Mouse (Mus musculus) hindbrain, postnatal 0 days (tissue): ENCODE results near the gene Nr5a1. TPM values are rescaled to one million over a fixed set of nuclear protein-coding genes. Genes with fewer than 3 reads are reported as not detected.

Experiments used
- ATAC-seq: fragments of 200-750 bp; cut with Nextera tagmentation; 2 replicates; pipeline ENCODE4 v1.8.0; 2017; ENCODE audit warnings: mild to moderate bottlenecking, moderate TSS enrichment, moderate library complexity
- DNase-seq: peaks from one replicate; pipeline ENCODE4 v3.0.0-alpha.2; 2015; ENCODE audit warnings: low spot score
- H3K27ac ChIP-seq: fragments of 300-500 bp; sonication (generic); 2 replicates; pipeline ENCODE4 v1.5.1; 2014; ENCODE audit warnings: mild to moderate bottlenecking
- H3K27me3 ChIP-seq: fragments of 300-500 bp; sonication (generic); 2 replicates; pipeline ENCODE4 v1.6.1; 2014; ENCODE audit warnings: low read length, mixed read lengths; ENCODE audit not compliant: insufficient read depth
- H3K36me3 ChIP-seq: fragments of 300-500 bp; sonication (generic); 2 replicates; pipeline ENCODE4 v1.6.1; 2014; ENCODE audit warnings: low read length, mixed read lengths; ENCODE audit not compliant: insufficient read depth
- H3K4me1 ChIP-seq: fragments of 300-500 bp; sonication (generic); 2 replicates; pipeline ENCODE4 v1.6.1; 2014; ENCODE audit warnings: antibody characterized with exemption, low read length, mixed read lengths; ENCODE audit not compliant: insufficient read depth
- H3K4me2 ChIP-seq: fragments of 300-500 bp; sonication (generic); 2 replicates; pipeline ENCODE4 v1.6.1; 2014; ENCODE audit warnings: low read depth, mild to moderate bottlenecking, low read length, moderate library complexity, mixed read lengths
- H3K4me3 ChIP-seq: fragments of 300-500 bp; sonication (generic); 2 replicates; pipeline ENCODE4 v1.5.1; 2014; ENCODE audit warnings: low read length
- H3K9ac ChIP-seq: fragments of 300-500 bp; sonication (generic); replicated peaks from 2 replicates; pipeline ENCODE4 v1.6.1; 2014; ENCODE audit warnings: mild to moderate bottlenecking, low read length, moderate library complexity, mixed read lengths
- H3K9me3 ChIP-seq: fragments of 300-500 bp; sonication (generic); 2 replicates; pipeline ENCODE4 v1.6.1; 2016; ENCODE audit warnings: low read length, mixed read lengths
- CTCF ChIP-seq: IDR thresholded peaks from 2 replicates; pipeline ENCODE4 v1.5.1; 2016; ENCODE audit warnings: antibody characterized with exemption, control low read depth, low read depth
- WGBS: fragments of 180-500 bp; shearing (Covaris S2); extraction: QIAGEN DNeasy Blood & Tissue Kit; methylation state at CpG from one replicate; pipeline ENCODE4 v1.1.7; 2014; 5-methylcytosine and 5-hydroxymethylcytosine counted together
- polyA plus RNA-seq: library from polyadenylated mRNA; unstranded; fragments of >200 nt; fragmentation: Nextera tagmentation; extraction: Ambion mirVana; gene quantifications from 2 replicates; pipeline ENCODE4 v1.2.1, GENCODE M21; 2015
- total RNA-seq: library from RNA; depleted of rRNA; stranded (reverse); fragments of >200 nt; gene quantifications from 2 replicates; pipeline ENCODE4 v1.2.3, GENCODE M21; 2014

Nr5a1 gene
- total and polyA plus RNA-seq, 2 experiments from 2014 or later = 0.05 TPM

DNA sequence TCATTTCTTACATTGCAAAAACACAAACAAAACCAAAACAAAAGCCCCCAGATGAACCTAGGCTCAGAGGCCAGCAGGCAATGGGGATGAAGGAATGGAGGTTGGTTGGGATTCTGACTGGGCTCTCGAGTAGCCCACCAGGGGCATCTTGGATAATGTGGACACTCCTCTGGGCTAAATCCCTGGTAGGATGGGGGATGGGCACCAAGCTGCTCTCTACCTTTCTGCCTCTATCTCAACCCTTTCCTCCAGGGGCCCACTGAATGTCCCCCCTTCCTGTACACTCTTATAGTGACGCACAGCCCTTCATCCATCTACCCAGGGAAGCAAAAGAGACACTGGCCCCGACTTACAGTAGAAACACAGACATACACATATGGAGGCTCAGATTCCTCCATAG is 746 bp downstream of the Nr5a1 start:
- TF ChIP-seq CTCF = no peak
- WGBS = 78% methylated on average over 3 of the region's 3 CpGs
- Histone ChIP-seq H3K4me1 (no peaks in the 10 kb centered on the region; the same call in 1 of the 2 replicates), H3K27ac (no peak overlapping the region), H3K4me2 (no peak overlapping the region), H3K27me3 (peaks cover 25% of the 10 kb centered on the region), H3K4me3 (no peak overlapping the region), H3K9me3 (no peaks in the 10 kb centered on the region), H3K9ac (no peak overlapping the region), H3K36me3 (no peaks in the 10 kb centered on the region)
- ATAC-seq (no peak), DNase-seq (no peak)

- H3K4me3 ChIP-seq = no peak overlapping the region
- H3K4me1 ChIP-seq = no peaks in the 10 kb centered on the region; the same call in 1 of the 2 replicates
- no peak overlapping the region for H3K4me2 ChIP-seq
- no peaks in the 10 kb centered on the region for H3K36me3 ChIP-seq
- no peak overlapping the region for H3K27ac ChIP-seq
- no peak for TF ChIP-seq CTCF
- peaks cover 34% of the 10 kb centered on the region for H3K27me3 ChIP-seq
- H3K9me3 ChIP-seq = no peaks in the 10 kb centered on the region
- 0 out of 2 replicates have a peak, but pooled peaks have one; percentile 5 for ATAC-seq
- H3K9ac ChIP-seq = no peak overlapping the region
- no peak for DNase-seq
- 40% methylated on average over 10 of the region's 11 CpGs for WGBS
Observed at GRCm38 (mm10) chr2:38712769-38713125, 1.6 kb downstream of the Nr5a1 start.

- ATAC-seq = peak; percentile 24; the same call in 1 of the 2 replicates
- WGBS = 9% methylated on average over 49 of the region's 58 CpGs
Observed at GRCm38 (mm10) chr2:38712076-38712768, 2.1 kb downstream of the Nr5a1 start.

GRCm38 (mm10) chr2:38711421-38711861 is 2.9 kb downstream of the Nr5a1 start:
- Histone ChIP-seq H3K9ac (no peak overlapping the region), H3K36me3 (no peaks in the 10 kb centered on the region), H3K9me3 (no peaks in the 10 kb centered on the region), H3K27ac (no peak overlapping the region), H3K4me3 (peak overlapping the region; percentile 25), H3K27me3 (peaks cover 44% of the 10 kb centered on the region), H3K4me2 (peak overlapping the region; percentile 47), H3K4me1 (no peaks in the 10 kb centered on the region; the same call in 1 of the 2 replicates)
- TF ChIP-seq CTCF = no peak
- under 1% methylated on average over 40 of the region's 40 CpGs for WGBS
- ATAC-seq = no peak
- DNase-seq = no peak

More at GRCm38 (mm10) chr2:38712076-38712768, 2.1 kb downstream of the Nr5a1 start:
- H3K27me3 ChIP-seq = peaks cover 37% of the 10 kb centered on the region
- H3K4me1 ChIP-seq = no peaks in the 10 kb centered on the region; the same call in 1 of the 2 replicates
- TF ChIP-seq CTCF = no peak
- DNase-seq = no peak
- H3K27ac ChIP-seq = no peak overlapping the region
- peak overlapping the region; percentile 47 for H3K4me2 ChIP-seq
- no peaks in the 10 kb centered on the region for H3K9me3 ChIP-seq
- no peaks in the 10 kb centered on the region for H3K36me3 ChIP-seq
- peak overlapping the region; percentile 25 for H3K4me3 ChIP-seq
- H3K9ac ChIP-seq = no peak overlapping the region

GRCm38 (mm10) chr2:38710304-38711241 is 3.8 kb downstream of the Nr5a1 start:
- Histone ChIP-seq H3K27me3 (peaks cover 44% of the 10 kb centered on the region), H3K36me3 (no peaks in the 10 kb centered on the region), H3K9me3 (no peaks in the 10 kb centered on the region), H3K27ac (no peak overlapping the region), H3K9ac (no peak overlapping the region), H3K4me1 (no peaks in the 10 kb centered on the region; the same call in 1 of the 2 replicates), H3K4me3 (peak overlapping the region; percentile 13; the same call in 1 of the 2 replicates), H3K4me2 (peak overlapping the region; percentile 13)
- DNase-seq (peak; percentile 47), ATAC-seq (0 out of 2 replicates have a peak, but pooled peaks have one; percentile 21)
- no peak for TF ChIP-seq CTCF
- WGBS = under 1% methylated on average over 75 of the region's 75 CpGs

GRCm38 (mm10) chr2:38708907-38709688 is 5.2 kb downstream of the Nr5a1 start:
- no peak overlapping the region for H3K9ac ChIP-seq
- peaks cover 44% of the 10 kb centered on the region for H3K27me3 ChIP-seq
- no peak overlapping the region for H3K27ac ChIP-seq
- no peak for TF ChIP-seq CTCF
- 25% methylated on average over 12 of the region's 12 CpGs for WGBS
- H3K4me2 ChIP-seq = no peak overlapping the region
- H3K9me3 ChIP-seq = no peaks in the 10 kb centered on the region
- no peaks in the 10 kb centered on the region for H3K36me3 ChIP-seq
- no peak overlapping the region for H3K4me3 ChIP-seq
- ATAC-seq (no peak), DNase-seq (no peak)
- no peaks in the 10 kb centered on the region; the same call in 1 of the 2 replicates for H3K4me1 ChIP-seq
